Mouse (Mus musculus): Measurements from ENCODE around the gene Entpd3.

Gene Entpd3

DNA sequence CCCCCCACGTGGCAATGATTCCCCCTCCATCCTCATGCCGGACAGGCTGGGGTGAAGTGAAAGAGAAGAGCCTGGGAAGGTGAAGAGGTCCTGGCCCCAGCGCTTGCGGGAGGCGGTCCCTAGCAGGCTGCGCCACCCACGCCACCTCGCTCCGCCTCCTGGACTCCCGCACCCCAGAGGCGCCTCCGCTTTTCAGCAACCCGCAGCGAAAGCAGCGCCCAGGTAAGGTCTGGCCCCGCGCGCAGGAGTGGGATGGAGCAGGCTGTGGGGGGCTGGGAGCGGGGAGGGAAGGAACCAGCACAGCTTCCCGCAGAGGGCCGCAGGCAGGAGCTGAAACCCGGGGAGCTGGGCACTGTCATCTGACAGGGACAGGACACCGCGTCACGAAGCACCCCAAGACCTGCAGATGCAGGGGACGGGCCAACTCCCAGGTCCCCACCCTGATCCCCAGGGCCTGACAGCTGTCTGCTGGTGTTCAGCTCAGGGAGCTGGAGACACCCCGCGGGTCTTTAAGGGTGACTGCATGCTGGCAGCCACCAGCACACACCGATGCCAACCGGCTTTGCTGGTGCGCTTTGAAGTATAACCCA, at the start of gene Entpd3:
Gene Entpd3, plus strand, starts transcription at position 157 of the 590 bp plus-strand sequence.
- DNase-seq (ENCODE audit: extremely low read depth, low read depth), result no peak

DNA sequence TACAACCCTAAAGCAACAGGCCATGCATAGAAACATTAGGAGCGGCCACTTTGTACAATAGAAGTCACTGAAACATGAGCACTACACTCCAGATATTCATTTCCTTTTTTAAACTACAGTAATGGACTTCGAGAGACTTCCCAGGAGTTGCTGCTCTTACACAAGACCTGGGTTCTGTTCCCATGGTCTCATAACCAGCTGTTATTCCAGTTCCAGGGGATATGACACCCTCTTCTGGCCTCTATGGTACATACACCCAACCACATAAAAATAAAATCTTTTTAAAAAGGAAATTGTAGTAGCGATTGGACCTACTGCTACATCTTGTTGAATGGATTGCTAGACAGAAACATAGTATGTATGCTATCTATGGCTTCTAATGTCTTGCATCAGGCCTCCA, 48.1 kb upstream of the Entpd3 start:
- peak; percentile 24 for DNase-seq (ENCODE audit: extremely low read depth, low read depth)

DNA sequence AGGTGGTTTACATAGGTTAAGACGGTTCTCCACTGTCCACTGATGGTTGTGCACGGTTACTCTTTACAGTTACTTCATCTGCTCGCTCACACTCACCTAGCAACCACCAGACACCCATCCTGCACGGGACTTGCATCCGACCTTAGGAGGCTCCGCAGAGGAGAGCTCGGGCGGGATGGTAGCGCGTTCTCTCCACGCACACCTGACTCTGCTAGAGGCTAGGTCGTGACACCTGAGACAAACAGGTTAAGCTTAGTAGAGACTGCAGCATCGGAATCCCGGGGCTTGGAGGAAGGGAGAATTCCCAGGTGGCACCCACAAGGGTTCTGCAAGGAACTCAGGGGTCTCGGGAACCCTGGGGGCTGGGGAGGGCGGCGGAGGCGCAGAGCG, 47.6 kb upstream of the Entpd3 start, which contains the start of gene Eif1b:
Gene Eif1b, plus strand, starts transcription at position 223 of the 390 bp plus-strand sequence.
- DNase-seq (ENCODE audit: extremely low read depth, low read depth), result peak; percentile 15

DNA sequence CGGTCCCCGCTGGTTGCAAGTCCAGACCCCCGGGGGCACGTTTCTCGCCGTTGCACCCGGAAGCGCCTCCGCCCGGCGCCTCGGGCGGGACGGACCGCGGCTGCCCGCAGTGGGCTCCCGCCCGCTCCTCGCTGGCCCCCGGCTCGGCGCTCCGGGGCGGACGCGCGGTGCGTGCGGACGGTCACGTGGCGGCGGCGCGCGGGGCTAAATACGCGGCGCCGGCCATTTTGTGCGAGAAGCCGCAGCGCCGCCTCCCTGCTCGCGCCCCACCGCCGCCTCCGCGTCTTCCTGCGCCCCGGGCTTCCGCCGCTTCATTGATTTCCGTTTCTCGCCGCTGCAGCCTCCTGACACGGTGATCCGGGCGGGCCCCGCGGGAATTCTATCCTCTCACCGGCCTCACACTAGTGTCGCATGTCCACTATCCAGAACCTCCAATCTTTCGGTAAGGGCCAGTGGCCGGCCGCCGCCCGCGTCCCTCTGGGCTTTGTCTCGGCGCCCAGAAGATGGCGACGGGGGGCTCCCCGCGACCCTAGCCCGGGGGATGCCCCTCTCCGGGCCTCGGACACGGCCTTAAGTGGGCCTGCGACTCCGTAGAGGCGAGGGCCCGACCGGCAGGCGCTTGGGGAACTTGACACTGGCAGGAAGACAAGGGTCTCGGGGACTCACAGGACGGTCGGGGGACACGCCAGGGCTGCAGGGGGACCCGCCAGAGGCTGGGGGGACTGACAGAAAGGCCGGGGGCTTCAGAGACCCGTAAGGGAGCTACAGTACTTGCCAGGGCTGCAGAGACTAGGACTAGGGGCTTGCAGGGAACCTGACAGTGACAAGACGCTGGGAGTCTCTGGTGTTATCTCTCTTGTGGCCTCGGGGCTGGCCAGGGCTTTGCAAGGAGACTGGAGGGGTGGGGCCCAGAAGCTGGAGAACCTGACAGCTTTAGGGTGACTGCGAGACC, 46.9 kb upstream of the Entpd3 start:
- DNase-seq (ENCODE audit: extremely low read depth, low read depth), result peak; percentile 67

DNA sequence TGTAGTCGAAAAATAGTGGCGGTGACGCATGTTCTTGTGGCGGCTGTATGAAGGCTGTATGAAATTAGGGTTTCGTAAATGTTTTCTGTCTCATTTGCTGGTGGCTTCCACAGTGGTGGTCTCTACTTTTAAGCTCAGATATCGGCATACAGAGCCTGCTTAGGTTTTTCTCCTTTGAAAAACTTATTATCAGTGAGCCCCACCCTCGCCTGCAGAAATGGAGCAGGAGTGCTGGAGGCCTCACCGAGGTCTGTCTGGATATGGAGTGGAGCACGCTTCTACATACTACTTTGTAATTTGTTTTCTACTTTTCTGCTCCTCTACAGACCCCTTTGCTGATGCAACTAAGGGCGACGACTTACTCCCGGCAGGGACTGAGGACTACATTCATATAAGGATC, 45.8 kb upstream of the Entpd3 start:
- no peak for DNase-seq (ENCODE audit: extremely low read depth, low read depth)

DNA sequence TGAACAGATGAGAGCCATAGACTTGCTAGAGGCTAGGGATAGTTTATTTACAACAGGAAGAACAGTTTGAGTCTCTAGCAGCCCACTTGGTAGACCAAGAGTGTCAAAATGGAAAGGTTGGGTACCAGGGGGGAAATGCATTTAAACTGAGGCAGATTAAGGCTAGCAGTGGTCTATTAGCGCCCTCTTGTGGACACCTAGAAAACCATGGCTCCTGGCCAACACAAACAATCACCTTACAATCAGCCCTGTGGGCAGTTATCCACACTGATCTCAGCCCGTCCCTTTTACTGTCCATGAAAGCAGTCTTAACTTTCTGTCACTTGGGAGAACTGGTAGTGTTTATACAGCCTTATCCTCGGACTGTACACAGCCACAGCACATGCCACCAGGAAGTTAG, 42.9 kb upstream of the Entpd3 start:
- DNase-seq (ENCODE audit: extremely low read depth, low read depth), result peak; percentile 26

DNA sequence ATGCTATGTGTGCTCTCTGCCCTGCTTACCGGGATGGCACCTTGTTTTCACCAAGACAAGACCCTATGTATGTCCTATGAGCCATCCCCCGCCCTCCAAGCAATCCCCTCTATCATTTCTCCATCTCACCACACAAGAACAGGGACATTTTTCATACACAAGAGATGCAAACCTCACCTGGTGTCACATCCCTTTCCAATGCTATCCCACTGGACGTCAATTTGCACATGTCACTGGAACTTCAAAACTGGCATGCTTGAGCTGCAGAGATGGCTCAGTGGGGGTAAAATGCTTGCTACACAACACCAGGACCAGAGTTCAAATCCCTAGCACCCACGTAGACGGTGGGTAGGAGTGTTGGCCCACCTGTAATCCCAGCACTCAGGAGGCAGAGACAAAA, 41.6 kb upstream of the Entpd3 start:
- no peak for DNase-seq (ENCODE audit: extremely low read depth, low read depth)

DNA sequence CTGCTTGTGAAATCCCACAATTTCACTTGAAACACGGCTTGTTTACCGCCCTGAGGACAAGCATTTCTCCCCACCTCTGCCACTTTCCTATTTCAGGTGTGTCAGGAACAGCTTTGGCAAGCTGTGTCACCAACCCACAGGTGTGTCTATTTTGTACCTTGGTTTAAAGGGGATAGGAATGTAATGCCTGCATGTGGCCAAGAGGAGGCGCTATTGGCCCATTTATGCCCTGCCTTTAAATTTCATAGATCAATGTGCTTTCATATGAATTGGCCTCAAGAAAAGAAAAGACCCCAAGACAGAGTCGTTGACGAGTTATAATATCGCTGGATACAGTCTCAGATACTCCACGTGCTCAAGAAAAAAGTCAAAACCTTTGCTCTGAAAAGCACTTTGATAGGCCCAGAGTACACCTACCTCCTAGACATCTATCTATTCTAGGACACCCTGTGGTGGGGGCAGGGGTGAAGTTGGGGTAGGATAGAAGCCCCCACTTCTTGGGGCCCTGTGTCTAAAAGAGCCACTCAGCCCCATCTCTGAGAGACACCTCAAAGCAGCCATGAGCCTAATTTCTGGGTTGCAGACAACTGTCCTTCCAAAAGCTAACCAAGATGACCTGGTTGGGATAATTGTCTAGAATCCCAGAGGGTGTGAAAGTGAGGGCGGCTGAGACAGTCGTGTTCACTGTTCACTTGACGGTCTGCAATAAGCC, 38.3 kb upstream of the Entpd3 start:
- peak; percentile 13 for DNase-seq (ENCODE audit: extremely low read depth, low read depth)

DNA sequence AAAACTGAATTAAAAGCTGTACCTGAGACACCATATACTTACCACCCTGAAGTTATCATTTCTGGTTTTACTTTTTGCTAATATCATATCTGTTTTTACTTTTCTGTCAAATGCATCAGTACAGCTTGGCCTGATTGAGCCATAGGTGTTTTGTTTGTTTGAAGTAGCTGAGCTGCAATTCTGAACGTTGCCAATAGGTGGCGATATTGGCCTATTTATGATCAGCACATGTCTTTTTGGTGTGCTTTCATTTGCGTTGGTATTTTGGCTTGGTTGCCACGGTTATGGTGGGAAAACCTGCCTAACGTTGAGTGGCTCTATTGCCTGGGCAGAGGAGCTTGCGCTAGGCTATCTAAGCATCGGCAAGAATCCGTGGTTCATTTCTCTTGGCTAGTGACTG, 37.6 kb upstream of the Entpd3 start:
- DNase-seq (ENCODE audit: extremely low read depth, low read depth), result peak; percentile 77

DNA sequence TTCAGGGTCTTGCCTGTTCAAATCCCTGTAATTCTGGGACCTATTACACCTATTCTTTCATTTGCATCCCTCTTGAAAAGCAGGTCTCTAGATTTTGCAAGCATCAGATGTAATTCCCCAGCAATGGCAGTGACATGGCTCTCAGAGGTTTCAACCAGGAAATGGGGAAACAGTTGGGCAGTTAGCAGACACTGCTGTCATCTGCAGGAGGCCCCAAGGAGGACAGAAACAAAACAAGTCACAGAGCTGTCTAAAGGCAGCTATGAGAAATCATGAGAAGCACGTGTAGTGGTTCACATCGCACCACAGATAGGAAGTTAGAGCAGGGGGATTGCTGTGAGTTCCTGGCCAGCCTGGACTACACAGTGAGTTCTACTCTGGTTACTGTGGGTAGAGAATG, 35.2 kb upstream of the Entpd3 start:
- DNase-seq (ENCODE audit: extremely low read depth, low read depth), result no peak

DNA sequence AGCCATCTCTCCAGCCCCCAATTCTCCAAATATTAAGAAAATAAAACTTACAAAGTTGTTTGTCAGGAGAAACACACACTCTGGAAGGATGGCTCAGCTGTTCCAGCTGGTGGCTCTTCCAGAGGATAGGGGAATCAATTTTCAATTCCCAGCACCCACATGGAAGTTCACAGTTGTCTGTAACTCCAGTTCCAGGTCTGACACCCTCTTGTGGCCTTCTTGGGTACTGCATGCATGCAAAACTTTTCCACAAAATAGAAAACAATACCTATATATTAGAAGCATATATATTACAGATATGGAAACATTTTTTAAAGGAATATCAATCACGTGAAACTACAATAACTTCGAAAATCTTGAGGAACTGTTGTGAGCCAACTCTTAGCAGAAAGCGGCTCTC, 27.8 kb upstream of the Entpd3 start:
- DNase-seq (ENCODE audit: extremely low read depth, low read depth), result no peak

DNA sequence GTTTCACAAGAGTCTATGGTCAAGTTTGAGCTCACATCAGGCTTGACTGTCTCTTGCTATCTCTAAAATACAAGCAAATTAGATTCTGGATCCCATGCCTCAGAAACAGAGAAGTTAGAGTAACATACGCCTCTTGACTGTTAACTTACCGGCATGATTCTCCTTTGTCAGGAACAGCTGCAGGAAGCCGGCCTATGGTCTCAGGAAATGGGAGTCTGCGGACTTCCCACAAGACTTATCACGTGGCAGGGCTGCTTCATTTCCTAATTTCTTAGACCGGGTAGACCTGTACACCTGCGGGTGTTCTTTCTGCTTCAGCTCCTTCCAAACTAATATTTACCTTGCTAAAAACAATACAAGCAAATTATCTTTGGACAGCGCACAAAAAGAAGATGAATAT, 22.9 kb upstream of the Entpd3 start:
- no peak for DNase-seq (ENCODE audit: extremely low read depth, low read depth)

DNA sequence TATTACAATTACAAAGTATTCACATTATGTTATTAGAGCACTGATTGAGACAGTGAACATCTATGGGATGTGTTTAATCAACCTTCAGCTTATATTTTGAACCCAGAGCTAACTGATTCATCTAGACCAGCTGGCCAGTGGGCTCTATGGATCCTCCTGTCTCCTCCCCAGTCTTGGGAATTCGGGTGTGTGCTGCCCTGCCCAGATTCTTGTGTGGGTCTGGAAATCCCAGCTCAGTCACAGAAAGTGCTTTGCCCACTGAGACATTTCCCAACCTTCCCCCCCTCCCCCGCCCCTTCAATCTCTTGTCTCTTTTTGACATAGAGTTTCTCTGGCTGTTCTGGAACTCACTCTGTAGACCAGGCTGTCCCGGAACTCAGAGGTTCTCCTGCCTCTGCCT, 20.7 kb upstream of the Entpd3 start:
- no peak for DNase-seq (ENCODE audit: extremely low read depth, low read depth)

DNA sequence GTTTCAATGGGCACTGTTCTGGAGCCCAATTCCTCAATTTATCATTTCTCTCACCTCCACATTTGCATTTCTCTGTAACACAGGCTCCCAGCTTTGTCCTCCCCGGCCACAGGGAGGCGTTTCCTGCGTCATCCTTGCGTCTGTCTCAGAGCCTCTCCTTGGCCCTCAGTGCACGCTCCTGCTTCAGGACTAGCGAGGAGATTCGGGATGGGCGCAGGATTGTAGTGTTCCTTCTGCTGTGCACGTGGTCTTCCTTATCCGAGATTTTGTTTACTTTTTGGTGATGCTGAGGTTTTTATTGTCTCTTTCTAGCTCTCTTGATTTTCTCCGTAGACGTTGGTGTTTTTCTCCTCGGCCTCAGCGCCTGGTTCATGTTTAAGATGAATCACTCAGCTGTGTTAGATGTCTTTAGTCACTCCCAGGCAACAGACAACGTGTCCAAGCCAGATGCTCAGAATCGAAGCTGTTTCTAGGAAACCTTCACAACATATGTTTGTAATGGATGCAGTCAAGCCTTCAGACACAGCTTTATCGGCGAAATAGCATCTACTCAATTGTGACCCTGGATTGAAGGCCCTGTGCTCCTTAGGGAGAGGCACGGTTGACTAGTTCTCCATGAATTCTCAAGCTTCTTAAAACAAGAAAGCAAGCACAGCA, 20.0 kb upstream of the Entpd3 start:
- DNase-seq (ENCODE audit: extremely low read depth, low read depth), result no peak

DNA sequence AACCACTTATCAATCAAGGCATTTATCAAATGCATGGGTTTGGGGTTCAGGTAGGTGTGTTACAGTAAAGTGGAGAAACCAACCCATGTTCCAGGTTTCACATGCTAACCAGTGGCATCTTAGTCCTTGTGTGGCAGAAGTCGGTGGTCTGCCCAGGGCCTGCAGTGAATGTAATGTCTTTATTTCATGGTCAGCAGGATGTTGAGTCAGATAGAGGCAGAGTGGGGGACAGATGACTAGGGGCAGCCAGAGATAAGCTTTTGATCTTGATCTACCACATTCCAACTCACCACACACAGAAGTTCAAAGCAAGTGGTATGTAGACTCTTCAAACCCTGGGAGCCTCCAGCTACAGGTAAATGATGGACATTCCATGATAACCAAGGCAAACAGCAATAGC, 18.5 kb upstream of the Entpd3 start:
- no peak for DNase-seq (ENCODE audit: extremely low read depth, low read depth)

DNA sequence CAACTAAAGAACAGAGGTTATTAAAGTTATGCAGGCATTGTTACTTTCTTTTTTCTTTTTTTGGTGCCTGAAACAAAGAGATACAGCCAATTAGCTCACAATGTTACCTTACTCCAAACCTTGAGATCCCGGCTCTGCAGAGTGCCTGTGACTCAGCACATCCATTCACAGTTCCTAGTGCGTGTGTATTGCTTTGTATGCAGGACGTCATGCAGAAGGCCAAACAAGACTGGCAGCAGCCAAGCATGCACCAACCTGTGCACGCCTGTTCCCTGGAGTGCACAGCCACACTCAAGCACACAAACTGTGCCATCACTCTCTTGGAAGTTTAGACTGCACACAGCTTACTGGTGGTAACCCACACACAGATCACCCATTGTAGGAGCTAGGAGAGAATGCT, 12.3 kb upstream of the Entpd3 start:
- no peak for DNase-seq (ENCODE audit: extremely low read depth, low read depth)

DNA sequence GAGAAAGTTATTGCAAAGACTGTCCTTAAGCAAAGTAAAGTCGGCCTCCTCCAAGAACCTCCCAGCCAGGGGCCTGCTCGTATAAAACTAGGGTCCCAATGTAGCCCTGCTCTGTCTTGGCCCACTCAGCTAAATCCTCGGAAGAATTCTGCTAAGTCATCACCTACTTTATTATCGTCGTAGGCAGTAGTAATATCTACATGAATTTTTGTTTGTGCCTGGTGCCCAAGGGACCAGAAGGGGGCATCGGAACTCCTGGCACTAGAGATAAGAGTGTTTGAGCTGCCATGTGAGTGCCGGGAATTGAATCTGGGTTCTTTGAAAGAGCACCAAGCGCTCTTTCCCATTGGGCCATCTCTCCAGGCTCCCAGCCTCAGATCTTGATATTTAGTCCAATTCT, 11.7 kb upstream of the Entpd3 start:
- peak; percentile 22 for DNase-seq (ENCODE audit: extremely low read depth, low read depth)

DNA sequence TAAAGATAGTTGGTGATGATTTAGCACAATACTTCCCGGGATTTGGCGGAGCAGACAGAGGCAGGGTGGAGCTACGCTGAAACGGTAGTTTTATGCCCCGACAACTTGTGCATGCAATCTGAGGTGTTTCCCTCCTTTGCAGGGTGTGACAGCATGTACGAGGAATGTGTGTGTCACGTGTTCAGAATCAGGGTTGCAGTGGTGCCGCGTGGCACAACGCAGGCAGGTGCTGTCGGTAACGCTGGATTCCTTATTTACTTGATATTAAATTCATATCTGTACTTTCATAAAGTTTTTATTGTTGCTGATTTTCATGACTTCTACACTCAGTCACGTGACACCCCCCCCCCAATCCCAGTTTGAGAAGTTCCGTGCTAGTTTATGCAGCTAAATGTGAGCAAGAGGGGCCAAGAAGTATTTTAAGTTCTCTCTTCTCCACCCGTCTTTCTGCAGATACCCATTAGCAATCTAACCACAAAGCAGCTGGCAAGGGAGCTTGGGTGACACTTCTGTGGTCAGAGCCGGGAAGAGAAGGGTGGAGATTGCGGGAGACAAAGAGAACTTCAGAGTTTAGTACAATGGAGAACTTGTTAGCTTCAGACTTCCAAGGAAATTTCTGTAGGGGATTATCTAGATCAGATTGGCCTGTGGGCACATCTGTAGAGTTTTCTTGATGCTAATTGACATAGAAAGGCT, 10.7 kb upstream of the Entpd3 start:
- no peak for DNase-seq (ENCODE audit: extremely low read depth, low read depth)

DNA sequence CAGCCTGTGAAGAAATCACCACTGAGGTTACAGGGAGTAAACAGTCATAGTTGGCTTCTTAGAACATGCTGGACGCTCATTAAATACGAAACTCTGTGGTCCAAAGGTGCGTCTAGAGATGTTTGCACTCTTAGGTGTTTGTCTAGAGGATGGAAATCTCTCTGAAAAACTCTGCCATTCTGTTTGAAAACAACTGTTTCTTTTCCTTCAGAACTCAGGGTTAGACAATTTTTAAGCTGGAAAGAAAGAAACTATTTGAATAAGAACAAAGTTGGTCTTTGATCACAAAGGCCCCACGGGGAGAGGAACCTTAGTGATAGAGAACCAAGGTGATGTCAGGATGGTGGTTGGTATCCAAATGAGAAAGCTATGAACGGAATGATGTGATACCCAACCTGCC, 9.1 kb upstream of the Entpd3 start:
- no peak for DNase-seq (ENCODE audit: extremely low read depth, low read depth)

DNA sequence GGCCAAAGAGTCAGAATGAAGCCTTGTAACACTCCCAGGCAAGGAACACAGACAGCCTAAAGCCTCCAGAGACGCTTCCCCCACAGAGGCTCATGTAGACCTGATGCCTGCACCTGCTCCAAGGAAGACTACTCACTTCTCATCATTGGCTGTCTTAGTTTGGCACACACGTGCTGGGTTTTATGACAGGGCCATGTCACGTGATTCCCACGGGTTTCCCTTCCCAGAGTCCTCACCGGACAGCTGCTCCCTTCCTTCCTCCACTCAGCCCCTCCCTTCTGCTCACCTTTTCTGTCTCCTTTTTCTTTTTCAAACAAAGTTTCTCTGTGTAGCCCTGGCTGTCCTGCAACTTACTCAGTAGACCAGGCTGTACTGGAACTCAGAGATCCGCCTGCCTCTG, 7.6 kb upstream of the Entpd3 start:
- no peak for DNase-seq (ENCODE audit: extremely low read depth, low read depth)

DNA sequence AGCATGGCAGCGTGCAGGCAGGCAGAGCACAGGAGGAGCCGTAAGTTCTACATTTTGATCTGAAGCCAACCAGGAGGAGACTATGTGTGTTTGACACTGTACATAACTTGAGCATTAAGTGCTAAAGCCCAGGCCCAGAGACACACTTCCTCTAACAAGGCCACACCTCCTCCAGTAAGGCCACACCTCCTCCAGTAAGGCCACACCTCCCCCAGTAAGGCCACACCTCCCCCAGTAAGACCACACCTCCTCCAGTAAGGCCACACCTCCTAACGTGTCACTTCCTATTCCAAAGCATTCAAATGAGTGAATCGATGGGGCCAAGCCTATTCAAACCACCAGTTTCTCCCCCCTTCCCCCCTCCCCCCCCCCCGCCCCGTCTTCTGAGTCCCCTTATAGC, 6.9 kb upstream of the Entpd3 start:
- no peak for DNase-seq (ENCODE audit: extremely low read depth, low read depth)
